Mouse (Mus musculus): ENCODE results near the gene Hist1h2ad. TPM values are rescaled to one million over a fixed set of nuclear protein-coding genes. Genes with fewer than 3 reads are reported as not detected.
"Not testable (repeated sequence)": the region's sequence is repeated elsewhere in the genome, so short reads cannot be mapped to it uniquely, and the experiment has no call there.

Gene Hist1h2ad
- total RNA-seq, 2 experiments from 2014 or later: 9.0 to 9.1 TPM

DNA sequence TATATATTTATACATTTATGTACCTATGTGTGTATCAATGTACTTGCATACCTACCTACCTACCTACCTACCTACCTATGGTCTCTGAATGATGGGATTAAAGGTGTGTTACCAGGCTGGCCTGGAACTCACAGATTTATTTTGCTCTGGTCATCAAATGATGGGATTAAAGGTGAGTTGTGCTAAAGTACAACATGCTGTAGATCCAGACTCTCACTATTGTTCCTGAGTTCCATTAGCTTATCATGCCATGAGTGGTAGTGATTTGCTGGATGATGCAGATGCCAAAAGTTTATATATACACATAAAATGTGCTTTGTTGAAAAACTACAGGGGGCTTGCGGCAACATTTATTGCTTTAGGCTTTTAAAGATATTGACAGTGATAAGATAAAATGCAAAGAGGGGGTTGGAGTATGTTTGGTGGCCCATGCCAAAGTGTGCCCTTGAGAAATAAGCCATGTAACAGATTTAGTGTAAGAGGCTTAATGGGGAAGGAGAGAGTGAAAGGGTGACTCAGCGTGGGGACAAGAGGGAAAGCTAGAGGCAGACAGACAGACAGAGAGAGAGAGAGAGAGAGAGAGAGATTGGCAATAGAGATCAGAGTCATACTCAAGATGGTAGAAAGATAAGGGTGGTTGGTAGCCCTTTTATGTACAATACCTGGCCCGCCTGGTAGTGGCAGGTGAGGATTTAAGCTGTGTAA is 37.0 kb upstream of the Hist1h2ad start:
- no peak for DNase-seq (ENCODE audit: low spot score in 2 of 2)
- intact Hi-C loops (cut with DNase I): no loop called here

- DNase-seq (ENCODE audit: low spot score in 2 of 2): no peak
- intact Hi-C loops (cut with DNase I): no loop called here
These were observed 35.9 kb upstream of the Hist1h2ad start for GRCm38 (mm10) chr13:23538249-23538648.

- intact Hi-C loops (cut with DNase I); DNase-seq (ENCODE audit: low spot score in 2 of 2): not testable (repeated sequence)
These were observed 34.4 kb upstream of the Hist1h2ad start for GRCm38 (mm10) chr13:23539821-23540220.

DNA sequence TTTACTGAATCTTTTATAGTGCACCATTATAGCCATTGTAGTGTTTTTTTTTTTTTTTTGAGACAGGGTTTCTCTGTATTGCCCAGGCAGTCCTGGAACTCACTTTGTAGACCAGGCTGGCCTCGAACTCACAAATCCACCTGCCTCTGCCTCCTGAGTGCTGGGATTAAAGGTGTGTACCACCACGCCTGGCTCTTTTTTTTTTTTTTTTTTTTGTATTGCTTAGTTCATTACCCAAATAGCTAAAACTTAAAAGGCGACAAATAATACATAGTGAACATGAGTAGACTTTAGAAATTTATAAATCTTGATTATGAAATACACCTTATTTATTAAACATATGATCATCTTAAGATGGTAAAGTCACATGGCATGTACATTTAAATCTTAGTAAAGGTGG is 32.7 kb upstream of the Hist1h2ad start:
- DNase-seq (ENCODE audit: low spot score in 2 of 2): no peak
- intact Hi-C loops (cut with DNase I): no loop called here

DNA sequence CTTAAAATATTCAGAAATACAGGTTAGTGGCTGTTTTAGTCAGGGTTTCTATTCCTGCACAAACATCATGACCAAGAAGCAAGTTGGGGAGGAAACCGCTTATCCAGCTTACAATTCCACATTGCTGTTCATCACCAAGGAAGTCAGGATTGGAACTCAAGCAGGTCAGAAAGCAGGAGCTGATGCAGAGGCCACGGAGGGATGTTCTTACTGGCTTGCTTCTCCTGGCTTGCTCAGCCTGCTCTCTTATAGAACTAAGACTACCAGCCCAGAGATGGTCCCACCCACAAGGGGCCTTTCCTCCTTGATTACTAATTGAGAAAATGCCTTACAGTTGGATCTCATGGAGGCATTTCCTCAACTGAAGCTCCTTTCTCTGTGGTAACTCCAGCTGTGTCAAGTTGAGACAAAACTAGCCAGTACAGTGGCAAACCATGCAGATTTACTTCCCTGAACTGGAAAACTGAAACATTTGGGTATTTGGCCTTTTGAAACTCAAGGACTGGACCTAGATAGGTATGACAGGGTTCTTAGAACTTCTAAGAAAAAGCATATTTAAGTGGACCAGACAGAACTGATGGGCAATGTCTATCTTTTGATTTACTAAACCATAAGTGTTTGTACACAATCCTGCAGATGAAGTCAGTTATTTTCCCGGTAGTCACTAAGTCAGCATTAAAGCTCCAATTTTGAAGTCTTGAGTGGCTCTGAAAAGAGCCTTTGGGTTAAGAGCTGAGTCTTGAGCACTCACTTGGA is 31.8 kb upstream of the Hist1h2ad start:
- intact Hi-C loops (cut with DNase I); DNase-seq (ENCODE audit: low spot score in 2 of 2): not testable (repeated sequence)

GRCm38 (mm10) chr13:23542999-23543607 is 31.1 kb upstream of the Hist1h2ad start, which contains the start of gene Hist1h2bh:
Gene Hist1h2bh (minus strand): TSS chr13:23543392.
- DNase-seq (ENCODE audit: low spot score in 2 of 2): peak; percentile 80 to 97
- intact Hi-C loops (cut with DNase I): not testable (repeated sequence)

- DNase-seq (ENCODE audit: low spot score in 2 of 2): peak; percentile 86 to 95
- intact Hi-C loops (cut with DNase I): no loop called here
These were observed 30.0 kb upstream of the Hist1h2ad start, which contains the start of gene Hist1h3f for GRCm38 (mm10) chr13:23543965-23544786. Gene Hist1h3f (plus strand): TSS chr13:23544052.

- intact Hi-C loops (cut with DNase I): not testable (repeated sequence)
- DNase-seq (ENCODE audit: low spot score in 2 of 2): peak in 1 of 2 experiments; percentile 30
These were observed 29.4 kb upstream of the Hist1h2ad start for GRCm38 (mm10) chr13:23544787-23545120.

GRCm38 (mm10) chr13:23546694-23547093 is 27.5 kb upstream of the Hist1h2ad start:
- DNase-seq (ENCODE audit: low spot score in 2 of 2): no peak
- intact Hi-C loops (cut with DNase I): no loop called here

DNA sequence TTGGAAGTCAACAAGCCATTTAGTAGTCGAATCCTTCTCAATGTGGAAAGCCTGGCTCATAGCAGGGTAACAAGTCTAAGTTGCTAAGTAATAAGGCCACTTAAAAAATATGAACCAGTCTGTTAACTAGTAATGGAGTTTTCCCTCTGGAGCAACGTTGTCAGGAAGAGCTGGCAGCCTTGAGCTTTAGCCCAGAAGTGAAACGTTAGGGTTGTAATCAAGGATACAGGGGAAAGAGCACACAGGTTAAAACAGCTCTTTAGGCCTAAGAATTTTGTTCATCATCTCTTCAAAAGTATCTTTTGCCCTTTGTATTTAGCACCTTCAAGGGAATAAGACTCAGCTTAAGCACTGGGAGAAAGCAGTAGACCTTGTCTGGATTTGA is 23.4 kb upstream of the Hist1h2ad start:
- intact Hi-C loops (cut with DNase I): no loop called here
- DNase-seq (ENCODE audit: low spot score in 2 of 2): no peak

- peak; percentile 93 to 98 for DNase-seq (ENCODE audit: low spot score in 2 of 2)
- intact Hi-C loops (cut with DNase I): not testable (repeated sequence)
These were observed 22.9 kb upstream of the Hist1h2ad start, which contains the start of gene Hist1h4f for GRCm38 (mm10) chr13:23551146-23551834. Gene Hist1h4f (minus strand): TSS chr13:23551648.

DNA sequence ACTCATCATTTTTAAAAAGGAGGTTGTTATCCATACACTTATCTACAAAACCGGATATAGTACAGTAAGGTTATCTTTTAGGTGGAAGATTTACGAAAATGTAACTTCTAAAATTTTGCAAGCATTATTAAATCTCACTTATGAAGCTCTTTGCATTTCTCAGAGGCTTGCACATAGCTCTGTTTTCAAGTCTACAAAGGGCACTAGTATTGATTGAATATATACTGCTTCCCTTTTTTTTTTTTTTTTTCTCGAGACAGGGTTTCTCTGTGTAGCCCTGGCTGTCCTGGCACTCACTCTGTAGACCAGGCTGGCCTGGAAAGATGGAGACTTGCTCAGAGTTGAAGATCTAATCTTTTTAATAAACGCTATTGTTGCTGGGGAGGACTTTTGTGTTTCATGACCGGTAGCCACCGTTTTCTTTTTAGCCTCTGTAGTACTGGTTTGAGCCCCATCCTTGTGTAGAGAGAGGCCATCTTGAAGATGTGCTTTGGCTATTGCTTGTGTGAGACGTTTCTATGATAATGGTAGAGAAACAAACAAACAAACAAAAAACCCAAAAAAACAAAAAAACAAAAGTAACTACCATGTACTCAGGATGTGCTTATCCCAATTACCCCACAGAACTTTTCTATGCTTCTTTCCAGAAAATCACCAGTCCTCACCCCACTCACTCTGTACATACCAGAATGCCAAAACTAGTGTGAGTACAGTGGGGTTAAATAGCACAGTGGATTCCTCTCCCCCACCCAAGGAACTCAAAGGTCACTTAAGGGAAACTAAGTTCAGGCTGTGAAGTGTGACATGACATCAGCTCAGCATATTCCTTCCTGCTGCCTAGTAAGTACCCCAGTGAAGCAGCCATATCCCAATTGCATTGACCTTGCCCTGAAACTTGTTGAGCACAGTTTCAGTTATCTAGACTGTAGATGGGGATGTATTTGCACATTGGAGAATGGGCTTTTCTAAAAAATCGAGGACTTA is 22.0 kb upstream of the Hist1h2ad start:
- intact Hi-C loops (cut with DNase I): no loop called here
- no peak for DNase-seq (ENCODE audit: low spot score in 2 of 2)

DNA sequence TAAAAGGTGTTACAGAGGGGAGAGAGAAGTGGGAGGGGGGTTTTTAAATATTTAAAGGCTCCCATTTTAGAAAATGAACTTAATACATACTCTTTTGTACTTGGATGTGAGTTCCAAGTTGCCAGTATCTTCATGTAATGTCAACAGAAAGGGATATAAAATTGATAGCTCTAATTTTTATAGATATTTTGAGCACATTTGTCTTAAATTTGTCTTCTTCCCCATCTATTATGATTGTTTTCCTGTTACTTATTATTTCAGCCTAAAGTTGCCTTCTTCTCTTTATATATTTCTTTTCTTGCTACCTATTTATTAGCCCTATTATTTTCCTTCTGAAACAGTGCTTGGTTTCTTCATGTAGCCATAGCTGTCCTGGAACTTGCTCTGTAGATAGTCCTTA is 21.2 kb upstream of the Hist1h2ad start, which contains the start of gene Hist1h1d:
TSS of gene Hist1h1d (plus strand) at position 301 of the 400 bp plus-strand sequence.
- DNase-seq (ENCODE audit: low spot score in 2 of 2): no peak
- intact Hi-C loops (cut with DNase I): no loop called here

DNA sequence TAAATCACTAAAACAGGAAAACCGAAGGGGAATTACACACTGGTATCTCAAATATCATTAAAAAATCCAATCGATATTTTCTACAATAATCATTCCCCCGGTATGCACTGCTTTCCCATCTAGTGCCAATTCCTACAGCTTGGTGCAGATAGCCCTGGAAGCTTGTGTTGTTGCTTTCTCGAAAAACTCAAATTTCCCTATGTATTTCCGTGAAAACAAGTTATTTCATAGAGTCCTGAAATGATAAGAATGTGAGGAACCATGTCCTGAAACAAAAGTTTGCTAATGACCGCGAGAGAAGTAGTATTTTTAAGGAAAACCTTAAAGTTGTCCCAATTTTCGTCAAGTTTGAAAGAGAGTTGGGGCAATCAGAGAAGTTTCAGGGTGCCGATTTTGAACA is 19.8 kb upstream of the Hist1h2ad start:
- intact Hi-C loops (cut with DNase I): no loop called here
- DNase-seq (ENCODE audit: low spot score in 2 of 2): no peak

GRCm38 (mm10) chr13:23554925-23555838 is 19.0 kb upstream of the Hist1h2ad start:
- DNase-seq (ENCODE audit: low spot score in 2 of 2): peak; percentile 82 to 90

DNA sequence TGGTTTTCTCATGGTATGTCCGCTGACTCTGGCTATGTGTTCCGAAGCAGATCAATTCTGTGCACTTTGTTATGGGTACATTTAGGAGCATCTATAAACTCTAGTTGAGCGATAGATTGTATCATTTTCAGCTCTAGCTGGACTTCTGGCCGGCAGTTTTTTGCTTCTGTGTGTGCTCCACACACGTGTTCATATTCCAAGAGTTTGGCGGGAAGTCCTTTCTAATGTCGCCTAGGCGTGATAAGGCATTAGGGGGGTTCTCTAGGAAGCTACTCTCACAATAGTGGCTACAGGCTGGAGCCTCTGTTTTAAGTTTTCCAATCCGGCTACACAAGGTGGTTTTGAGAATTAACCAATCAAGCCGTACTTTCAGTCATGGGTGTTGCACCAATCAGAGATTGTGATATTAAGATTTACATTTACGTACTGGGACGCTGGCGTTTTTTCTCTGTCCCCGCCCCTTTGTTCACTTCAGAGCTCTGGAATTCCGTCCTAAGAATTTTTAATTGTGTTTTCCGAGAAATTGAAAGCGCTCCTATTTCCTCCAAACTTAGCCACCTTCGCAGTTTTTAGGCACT is 18.3 kb upstream of the Hist1h2ad start:
- intact Hi-C loops (cut with DNase I): no loop called here

More at GRCm38 (mm10) chr13:23554925-23555838, 19.0 kb upstream of the Hist1h2ad start:
- intact Hi-C loops (cut with DNase I): no loop called here

More for the DNA sequence above, 18.3 kb upstream of the Hist1h2ad start:
- DNase-seq (ENCODE audit: low spot score in 2 of 2): peak; percentile 80 to 95

Data from left cerebral cortex, postnatal 25 days (tissue).